Mouse (Mus musculus) C2C12 (cell line): ENCODE data around the gene Prrx2.

Experiments used
- CTCF ChIP-seq: IDR thresholded peaks from one replicate; pipeline ENCODE4 v1.5.1; 2011; ENCODE audit not compliant: control insufficient read depth, insufficient read depth, insufficient read length
- FOSL1 ChIP-seq: IDR thresholded peaks from one replicate; pipeline ENCODE4 v1.8.0; 2011; ENCODE audit warnings: mild to moderate bottlenecking, low read length; ENCODE audit not compliant: poor library complexity, insufficient read depth, severe bottlenecking
- MAX ChIP-seq: IDR thresholded peaks from one replicate; pipeline ENCODE4 v1.6.1; 2011; ENCODE audit warnings: mild to moderate bottlenecking, control low read depth
- MYOD1 ChIP-seq: IDR thresholded peaks from one replicate; pipeline ENCODE4 v1.6.1; 2011; ENCODE audit warnings: low read depth; ENCODE audit not compliant: control insufficient read depth, insufficient read length
- MYOG ChIP-seq: IDR thresholded peaks from one replicate; pipeline ENCODE4 v1.6.1; 2011; ENCODE audit not compliant: control insufficient read depth, insufficient read length; ENCODE audit errors: extremely low read depth
- USF1 ChIP-seq: IDR thresholded peaks from one replicate; pipeline ENCODE4 v1.6.1; 2011; ENCODE audit warnings: low read depth, mild to moderate bottlenecking, control low read depth, moderate library complexity

GRCm38 (mm10) chr2:30879481-30879880 is 44.7 kb downstream of the Prrx2 start:
- TF ChIP-seq FOSL1 (no peak), CTCF (no peak), USF1 (no peak), MAX (no peak), MYOD1 (no peak), MYOG (no peak)
